ENCODE assay signal across 11 mouse cellular contexts in genomic region chr13:112325126-112325525, GRCm38 (mm10). TPM values are rescaled to one million over a fixed set of nuclear protein-coding genes. Genes with fewer than 3 reads are reported as not detected.
"Had no signal": no experiment of that assay in that cellular context is flagged by ENCODE, and none has a peak within 500 bp of the region (broad histone marks: within the 10 kb centered on the region; RNA-seq: fewer than 3 reads in every experiment).

No protein-coding gene starts in this region.

- DNase-seq: liver, postnatal 0 days; lung, adult 2 months; lung, postnatal 10 days; lung, postnatal 36 days; midbrain, embryonic 14.5 days; right cerebral cortex, postnatal 14 days; thymus, adult 2 months; thymus, postnatal 25 days; thymus, postnatal 4 days had no signal

RNA-seq across cellular contexts. Expression of gene Ankrd55, which starts 36.9 kb away (rescaled TPM):
- total RNA-seq: megakaryocyte progenitor cell, adult 5-6 weeks; megakaryocyte-erythroid progenitor cell, adult 5-6 weeks had no signal
